Mouse (Mus musculus) cerebral cortex, adult 2 months (tissue): ENCODE data around the gene Wnt10b.

ENCODE experiments used
- WGBS: fragments of 180-500 bp; shearing (Covaris S2); methylation state at CpG from one replicate; pipeline ENCODE4 v1.1.7; 2018; 5-methylcytosine and 5-hydroxymethylcytosine counted together

The Wnt10b gene

GRCm38 (mm10) chr15:98777762-98778161, at the start of gene Wnt10b:
Wnt10b (minus strand) TSS chr15:98778150.
- WGBS, result 1% methylated on average over 33 of the region's 33 CpGs

DNA sequence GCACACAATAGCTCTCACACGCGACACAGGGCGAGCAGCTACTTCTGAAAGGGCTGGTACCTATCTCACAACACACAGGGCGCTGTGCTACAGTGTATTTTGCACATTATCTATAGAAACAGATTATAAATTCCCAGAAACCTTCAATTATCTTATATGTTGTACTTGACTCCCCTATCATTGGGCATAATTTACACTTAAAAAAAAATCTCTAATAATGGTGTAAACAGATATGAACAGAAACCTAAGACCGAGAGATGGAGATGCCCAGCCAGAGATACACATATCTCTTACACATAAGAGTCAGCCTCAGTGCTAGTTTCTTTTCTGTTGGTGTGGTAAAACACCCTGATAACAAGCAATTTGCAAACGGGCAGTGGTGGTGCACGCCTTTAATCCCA, 49.7 kb upstream of the Wnt10b start:
- 89% methylated on average over 7 of the region's 7 CpGs for WGBS

DNA sequence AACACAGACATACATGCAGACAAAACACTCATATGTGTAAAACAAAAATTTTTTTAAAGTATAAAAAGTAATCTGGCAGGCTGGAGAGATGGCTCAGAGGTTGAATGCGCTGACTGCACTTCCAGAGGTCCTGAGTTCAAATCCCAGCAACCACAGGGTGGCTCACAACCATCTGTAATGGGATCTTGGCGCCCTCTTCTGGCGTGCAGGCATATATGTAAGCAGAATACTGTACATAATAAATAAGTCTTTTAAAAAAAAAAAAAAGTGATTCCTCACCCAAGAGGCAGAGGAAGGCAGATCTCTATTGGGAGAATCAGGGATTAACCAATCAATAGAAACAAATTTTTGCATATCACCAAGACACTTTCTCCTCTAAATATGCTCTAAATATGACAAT, 45.5 kb upstream of the Wnt10b start:
- 75% methylated on average over 3 of the region's 3 CpGs for WGBS

GRCm38 (mm10) chr15:98822147-98822546, 44.2 kb upstream of the Wnt10b start:
- 63% methylated on average over 5 of the region's 5 CpGs for WGBS

GRCm38 (mm10) chr15:98821403-98821802, 43.5 kb upstream of the Wnt10b start:
- WGBS, result 29% methylated on average over 10 of the region's 10 CpGs

GRCm38 (mm10) chr15:98820937-98821336, 43.0 kb upstream of the Wnt10b start:
- 44% methylated on average over 4 of the region's 4 CpGs for WGBS

DNA sequence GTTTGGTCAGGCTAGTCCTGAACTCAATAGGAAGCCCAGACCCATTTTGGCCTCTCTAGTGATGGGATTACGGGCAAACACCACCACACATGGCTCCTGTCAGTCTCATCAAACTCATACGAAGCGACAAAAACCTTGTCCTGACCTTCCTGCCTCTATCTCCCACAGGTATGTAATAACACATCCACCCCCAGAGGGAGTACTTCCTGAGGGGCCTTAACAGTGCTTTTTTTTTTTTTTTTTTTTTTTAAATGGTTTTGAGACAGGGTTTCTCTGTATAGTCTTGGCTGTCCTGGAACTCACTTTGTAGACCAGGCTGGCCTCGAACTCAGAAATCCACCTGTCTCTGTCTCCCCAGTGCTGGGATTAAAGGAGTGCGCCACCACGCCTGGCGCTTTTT, 40.2 kb upstream of the Wnt10b start:
- 95% methylated on average over 7 of the region's 7 CpGs for WGBS

DNA sequence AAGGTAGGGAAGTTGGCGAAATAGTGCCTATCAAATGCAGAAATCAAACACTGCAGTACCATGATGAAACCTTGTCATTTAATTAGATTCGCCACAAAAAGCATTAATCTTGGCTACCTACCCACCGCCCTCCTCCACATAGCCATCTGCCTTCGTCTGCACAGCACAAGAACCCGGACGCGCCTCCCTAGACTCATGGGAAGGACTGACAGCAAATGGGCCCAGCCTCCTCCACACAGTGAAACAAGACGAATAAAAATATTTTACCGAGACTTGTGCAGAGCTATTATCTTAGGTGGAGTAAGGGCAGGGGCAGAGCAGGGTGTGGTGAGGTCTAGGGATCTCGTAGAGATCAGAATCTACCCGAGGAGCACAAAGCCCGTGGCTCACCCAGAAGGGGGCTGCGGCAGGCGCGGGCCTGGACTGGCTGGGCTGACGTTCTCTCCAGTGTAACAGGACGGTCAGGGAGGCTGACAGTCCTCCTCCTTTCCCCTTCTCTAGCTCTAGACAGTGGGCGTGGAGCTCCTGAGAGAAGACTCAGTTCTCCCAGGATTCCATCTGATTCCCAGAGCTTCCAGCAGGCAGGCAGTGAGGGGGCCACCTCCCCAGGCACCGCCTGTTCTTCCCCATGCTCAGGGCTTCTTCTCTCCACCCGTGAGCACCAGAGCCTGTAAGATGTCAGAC, 34.9 kb upstream of the Wnt10b start:
- WGBS, result 51% methylated on average over 20 of the region's 20 CpGs

DNA sequence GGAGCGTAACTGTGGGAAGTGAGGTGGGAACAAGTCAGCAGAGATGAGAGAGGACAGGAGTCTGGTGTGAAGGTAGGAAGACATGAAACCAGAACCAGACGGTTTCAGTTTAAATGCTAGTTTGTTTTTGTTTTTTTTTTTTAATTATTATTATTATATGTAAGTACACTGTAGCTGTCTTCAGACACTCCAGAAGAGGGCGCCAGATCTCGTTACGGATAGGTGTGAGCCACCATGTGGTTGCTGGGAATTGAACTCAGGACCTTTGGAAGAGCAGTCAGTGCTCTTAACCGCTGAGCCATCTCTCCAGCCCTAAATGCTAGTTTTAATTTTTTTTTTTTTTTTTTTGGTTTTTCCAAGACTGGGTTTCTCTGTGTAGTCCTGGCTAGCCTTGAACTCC, 32.3 kb upstream of the Wnt10b start:
- WGBS, result 66% methylated on average over 6 of the region's 6 CpGs

DNA sequence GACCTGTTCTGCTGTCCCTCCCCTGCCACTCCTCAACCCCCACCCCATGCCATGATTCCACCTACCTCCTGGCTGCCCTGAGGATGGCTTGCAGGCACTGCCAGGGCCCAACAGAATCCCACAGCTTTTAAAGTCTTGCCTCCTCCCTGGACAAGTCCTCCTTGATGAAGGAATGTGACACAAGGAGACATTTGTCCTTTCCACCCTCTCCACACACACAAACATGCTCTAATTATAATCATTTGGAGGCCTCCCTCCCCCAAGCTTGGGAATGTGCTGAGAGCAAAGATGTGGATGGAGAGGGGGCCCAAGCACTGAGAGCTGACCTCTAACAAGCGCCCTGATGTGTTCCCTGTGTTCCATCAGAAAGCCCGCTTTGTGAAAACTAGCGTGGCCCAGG, 31.4 kb upstream of the Wnt10b start, which contains the start of gene Ddn:
TSS of gene Ddn (minus strand) at position 101 of the 400 bp plus-strand sequence.
- WGBS, result 58% methylated on average over 3 of the region's 3 CpGs

DNA sequence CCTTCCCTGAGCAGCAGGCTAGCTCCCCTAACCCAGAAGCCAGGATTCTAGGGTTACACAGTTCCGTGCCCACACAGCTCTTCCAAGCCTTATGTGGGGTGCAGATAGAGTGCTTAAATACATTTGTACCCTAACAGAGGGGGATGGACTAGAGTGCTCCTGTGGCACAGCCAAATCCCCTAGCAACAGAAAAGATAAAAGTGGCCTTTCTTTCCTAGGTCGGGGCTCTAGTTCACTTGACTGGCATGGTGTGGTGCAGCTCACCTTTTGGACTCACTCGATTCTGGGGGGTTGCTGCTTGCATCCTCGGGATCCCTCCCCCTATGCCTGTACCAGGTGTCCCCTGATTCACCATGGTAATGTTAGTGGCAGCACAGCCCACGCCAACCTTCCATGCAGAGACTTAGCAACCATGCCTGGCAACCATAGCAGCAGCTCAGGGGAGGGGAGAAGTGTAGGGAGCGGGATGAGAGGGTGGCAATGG, 30.7 kb upstream of the Wnt10b start:
- 7% methylated on average over 6 of the region's 6 CpGs for WGBS

GRCm38 (mm10) chr15:98807895-98808650, 30.1 kb upstream of the Wnt10b start:
- WGBS, result 2% methylated on average over 34 of the region's 34 CpGs

DNA sequence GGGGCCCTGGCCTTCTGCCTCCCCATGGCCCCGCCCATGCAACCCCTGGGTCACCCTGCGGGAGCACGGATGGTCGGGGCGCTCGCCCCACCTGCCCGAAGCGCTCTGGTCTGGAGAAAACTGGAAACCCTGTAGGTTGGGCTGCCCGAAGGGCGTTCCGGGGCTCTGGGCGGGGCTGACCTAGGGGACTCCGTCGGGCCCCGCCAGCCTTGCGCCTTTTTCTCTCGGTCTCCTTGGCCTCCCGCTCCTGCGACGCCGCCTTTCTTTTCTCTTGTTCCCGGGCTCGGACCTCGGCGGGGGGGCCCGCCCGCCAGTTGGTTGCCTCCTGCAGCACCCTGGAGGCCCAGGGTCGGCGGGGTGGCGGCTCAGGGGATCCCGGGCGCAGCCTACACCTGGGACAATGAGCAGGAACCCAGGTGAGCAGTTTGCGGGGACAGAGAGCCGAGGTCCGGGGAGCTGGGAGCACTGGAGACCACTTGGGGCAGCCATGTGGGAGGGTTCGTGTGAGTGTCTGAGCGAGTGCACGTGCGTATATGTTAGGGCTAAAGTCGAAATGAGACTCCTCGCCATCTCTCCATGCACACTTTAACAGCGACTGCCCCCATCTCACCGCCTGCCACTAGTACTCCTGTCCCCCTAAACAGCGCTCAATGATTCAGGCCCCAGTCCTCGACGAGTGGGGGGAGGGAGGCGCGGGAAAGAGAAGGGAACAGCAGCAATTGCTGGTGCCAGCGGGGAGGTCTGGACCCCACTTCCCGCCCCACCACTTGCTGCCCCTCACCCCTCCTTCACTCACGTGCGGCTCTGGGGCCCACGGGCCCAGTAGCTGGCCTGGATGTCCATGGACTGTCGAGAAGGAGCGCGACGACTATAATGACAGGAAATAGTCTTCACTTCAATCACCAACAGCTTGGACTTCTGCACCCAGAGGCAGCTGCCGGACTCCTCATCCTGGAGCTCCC, 29.1 kb upstream of the Wnt10b start:
- WGBS, result 4% methylated on average over 58 of the region's 58 CpGs

DNA sequence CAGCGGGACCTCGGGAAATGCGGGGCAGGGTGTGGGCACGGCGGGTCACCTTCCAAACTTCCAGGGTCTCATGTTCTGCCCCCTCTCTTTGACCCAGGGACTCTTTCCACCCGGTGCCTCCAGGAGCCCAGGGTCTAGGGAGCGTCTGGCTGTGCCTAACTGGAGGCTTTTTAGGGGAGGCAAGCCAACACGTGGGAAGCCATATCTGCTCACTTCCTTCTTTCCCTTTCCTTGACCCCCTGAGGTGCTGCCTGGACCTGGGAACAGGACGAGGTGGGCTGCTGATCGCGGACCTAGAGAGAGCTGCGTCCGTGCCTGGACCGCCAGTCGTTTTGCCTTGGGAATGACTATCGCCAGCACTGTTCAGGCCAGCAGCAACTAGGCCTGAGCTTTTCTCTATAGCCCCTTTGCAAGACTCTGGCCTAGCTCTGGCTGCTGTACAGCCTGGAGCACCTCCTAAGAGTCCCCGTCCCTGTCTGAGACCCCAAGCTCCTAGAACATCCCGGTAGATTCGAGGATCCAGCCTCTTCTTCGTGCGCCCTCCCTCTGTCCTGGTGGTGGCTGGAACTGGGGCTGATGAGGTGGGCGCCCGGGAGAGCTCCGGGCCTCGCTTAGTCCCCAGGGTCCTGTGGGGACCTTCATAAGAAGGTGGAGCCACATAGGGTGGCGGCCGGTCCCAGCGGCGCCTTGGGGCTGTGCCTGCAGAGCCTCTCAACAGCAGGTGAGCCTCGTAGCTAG, 28.3 kb upstream of the Wnt10b start:
- 19% methylated on average over 30 of the region's 30 CpGs for WGBS

- 2% methylated on average over 64 of the region's 64 CpGs for WGBS
These were observed 27.5 kb upstream of the Wnt10b start for GRCm38 (mm10) chr15:98805324-98806040.

GRCm38 (mm10) chr15:98804054-98804453, 26.1 kb upstream of the Wnt10b start:
- WGBS, result 2% methylated on average over 32 of the region's 32 CpGs

GRCm38 (mm10) chr15:98802926-98803325, 25.0 kb upstream of the Wnt10b start:
- WGBS, result 35% methylated on average over 8 of the region's 8 CpGs

GRCm38 (mm10) chr15:98799396-98799795, 21.4 kb upstream of the Wnt10b start:
- 12% methylated on average over 12 of the region's 12 CpGs for WGBS

DNA sequence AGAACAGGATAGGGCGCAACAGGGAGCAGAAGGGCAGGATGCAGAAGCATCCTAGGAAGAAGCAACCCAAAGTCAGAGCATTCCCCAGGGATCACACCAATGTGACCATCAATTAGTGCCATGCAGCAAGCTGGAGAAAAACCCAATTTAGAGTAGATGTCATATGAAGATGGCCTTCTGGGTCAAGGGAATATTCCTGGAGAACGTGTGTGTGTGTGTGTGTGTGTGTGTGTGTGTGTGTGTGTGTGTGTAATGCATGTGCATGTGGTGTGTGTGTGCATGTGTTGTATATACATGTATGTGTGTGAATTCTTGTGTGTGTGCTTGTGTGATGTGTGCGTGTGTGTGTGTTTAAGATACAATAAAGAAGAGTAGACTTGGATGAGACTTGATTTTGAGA, 21.0 kb upstream of the Wnt10b start:
- WGBS, result 66% methylated on average over 3 of the region's 3 CpGs

DNA sequence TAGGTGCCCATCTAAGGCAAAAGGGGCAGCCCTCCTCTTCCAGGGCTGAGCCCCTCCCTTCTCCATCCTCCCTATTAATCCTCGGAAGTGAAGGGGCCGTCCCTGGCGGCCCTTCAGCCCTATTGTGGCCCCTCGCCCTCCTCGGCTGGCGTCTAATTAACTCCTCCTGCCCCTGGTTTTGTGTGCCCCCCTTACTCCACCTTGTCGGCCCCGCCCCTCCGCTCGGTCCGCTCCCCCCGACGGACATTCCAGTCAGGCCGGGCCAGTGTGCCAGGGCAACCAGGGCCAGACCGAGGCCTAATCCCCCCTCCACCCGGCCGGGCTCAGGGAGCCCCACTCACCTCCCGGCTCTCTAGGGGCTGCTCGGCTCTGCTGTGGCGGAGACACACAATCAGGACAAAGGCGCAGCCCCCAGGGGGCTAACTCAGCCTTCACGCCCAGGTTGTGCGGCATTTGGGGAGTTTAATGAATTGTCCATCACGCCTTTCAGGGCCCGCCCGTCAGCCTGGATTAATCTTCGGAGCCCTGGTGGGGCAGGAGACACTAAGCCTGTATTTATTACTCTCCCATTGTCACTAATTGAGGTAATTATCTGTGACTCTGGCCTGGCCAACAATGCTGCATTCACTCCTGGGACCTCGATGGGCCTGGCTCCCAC, 20.0 kb upstream of the Wnt10b start:
- WGBS, result 19% methylated on average over 28 of the region's 28 CpGs
